Mouse (Mus musculus): ENCODE measurements around the gene Rpl19. TPM values are rescaled to one million over a fixed set of nuclear protein-coding genes. Genes with fewer than 3 reads are reported as not detected.

Gene Rpl19
- polyA plus RNA-seq, 1 experiment: 236 TPM

DNA sequence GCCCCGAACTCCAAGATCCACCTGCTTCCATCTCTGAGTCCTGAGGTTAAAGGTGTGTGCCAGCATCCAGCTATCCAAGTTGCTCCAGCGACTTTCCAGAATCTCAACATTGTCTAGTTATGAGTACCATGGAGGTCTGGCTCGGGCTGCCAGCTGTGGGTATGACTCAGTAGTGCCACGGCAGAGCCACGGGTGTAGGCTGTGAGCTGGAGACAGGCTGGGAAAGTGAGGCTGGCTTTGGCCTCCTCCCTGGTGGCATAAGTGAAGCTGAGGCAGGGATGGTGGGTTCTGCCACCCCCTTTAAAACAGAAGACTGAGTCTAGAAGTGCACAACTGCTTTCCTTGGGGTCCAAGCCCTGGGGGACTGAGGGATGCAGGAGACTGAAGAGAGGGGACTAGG lies 7.6 kb downstream of the Rpl19 start:
- H3K27ac ChIP-seq (ENCODE audit: control insufficient read depth, insufficient read depth, low read depth, low read length): no peak overlapping the region
- no peak for TF ChIP-seq POLR2A (IDR thresholded peaks at IDR 0.05; ENCODE audit: control insufficient read depth, low read depth, low read length)
- no peak for TF ChIP-seq CTCF (IDR thresholded peaks at IDR 0.05; ENCODE audit: control insufficient read depth, insufficient read depth, insufficient replicate concordance, low read depth, low read length)
- no peak overlapping the region for H3K4me3 ChIP-seq (ENCODE audit: control insufficient read depth, low read depth, low read length)
- H3K4me1 ChIP-seq (ENCODE audit: control insufficient read depth, insufficient read depth, low read length): peaks cover 5% of the 10 kb centered on the region
- no peaks in the 10 kb centered on the region for H3K27me3 ChIP-seq (ENCODE audit: control insufficient read depth, insufficient read depth, low read length)
- H3K36me3 ChIP-seq (ENCODE audit: control insufficient read depth, insufficient read depth, low read length): no peaks in the 10 kb centered on the region

DNA sequence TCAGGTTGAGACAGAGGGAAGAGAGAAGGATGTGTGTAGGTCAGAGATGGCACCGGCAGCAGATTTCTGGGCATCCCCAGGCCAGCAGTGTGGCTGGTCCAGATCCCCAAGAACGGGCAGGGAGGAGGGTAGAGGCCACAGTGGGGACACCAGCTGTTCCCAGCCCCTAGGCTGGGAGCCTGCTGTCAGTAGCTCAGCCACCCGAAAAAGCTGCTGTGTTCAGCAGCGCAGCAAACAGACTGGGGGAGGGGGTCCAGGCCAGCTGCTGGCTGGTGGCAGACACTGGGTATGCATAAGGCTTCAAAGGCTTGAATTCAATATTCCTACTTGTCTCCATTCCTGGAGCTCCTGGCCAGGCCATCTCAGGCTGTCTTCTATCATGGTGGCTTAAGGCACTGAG lies 8.3 kb downstream of the Rpl19 start:
- H3K27ac ChIP-seq (ENCODE audit: control insufficient read depth, insufficient read depth, low read depth, low read length): no peak overlapping the region
- no peak for TF ChIP-seq POLR2A (IDR thresholded peaks at IDR 0.05; ENCODE audit: control insufficient read depth, low read depth, low read length)
- TF ChIP-seq CTCF (IDR thresholded peaks at IDR 0.05; ENCODE audit: control insufficient read depth, insufficient read depth, insufficient replicate concordance, low read depth, low read length): no peak
- H3K27me3 ChIP-seq (ENCODE audit: control insufficient read depth, insufficient read depth, low read length): no peaks in the 10 kb centered on the region
- H3K4me1 ChIP-seq (ENCODE audit: control insufficient read depth, insufficient read depth, low read length): peaks cover 5% of the 10 kb centered on the region
- no peaks in the 10 kb centered on the region for H3K36me3 ChIP-seq (ENCODE audit: control insufficient read depth, insufficient read depth, low read length)
- H3K4me3 ChIP-seq (ENCODE audit: control insufficient read depth, low read depth, low read length): no peak overlapping the region

DNA sequence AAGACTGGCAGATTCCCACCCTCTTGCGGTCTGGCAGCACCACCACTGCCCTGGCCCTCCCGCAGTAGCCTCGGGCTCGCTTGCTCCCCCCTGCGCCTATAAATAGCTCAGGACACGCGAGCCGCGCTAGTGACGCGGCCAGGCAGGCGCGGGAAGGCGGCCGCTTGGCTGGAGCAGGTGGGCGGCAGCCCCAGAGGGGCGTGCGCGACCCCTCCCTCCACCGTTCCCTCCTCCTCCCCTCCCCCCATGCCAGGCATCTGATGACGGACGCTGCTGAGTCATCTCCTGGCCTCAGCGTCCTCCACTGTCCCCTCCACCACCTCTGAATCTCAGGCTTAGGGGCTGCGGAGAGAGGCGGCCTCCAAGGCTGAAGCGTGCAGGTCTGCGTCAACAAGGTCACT lies 9.5 kb downstream of the Rpl19 start:
- H3K4me3 ChIP-seq (ENCODE audit: control insufficient read depth, low read depth, low read length): peak overlapping the region; percentile 56
- H3K27me3 ChIP-seq (ENCODE audit: control insufficient read depth, insufficient read depth, low read length): no peaks in the 10 kb centered on the region
- H3K4me1 ChIP-seq (ENCODE audit: control insufficient read depth, insufficient read depth, low read length): peaks cover 5% of the 10 kb centered on the region
- no peak for TF ChIP-seq POLR2A (IDR thresholded peaks at IDR 0.05; ENCODE audit: control insufficient read depth, low read depth, low read length)
- TF ChIP-seq CTCF (IDR thresholded peaks at IDR 0.05; ENCODE audit: control insufficient read depth, insufficient read depth, insufficient replicate concordance, low read depth, low read length): no peak
- no peaks in the 10 kb centered on the region for H3K36me3 ChIP-seq (ENCODE audit: control insufficient read depth, insufficient read depth, low read length)
- H3K27ac ChIP-seq (ENCODE audit: control insufficient read depth, insufficient read depth, low read depth, low read length): no peak overlapping the region

DNA sequence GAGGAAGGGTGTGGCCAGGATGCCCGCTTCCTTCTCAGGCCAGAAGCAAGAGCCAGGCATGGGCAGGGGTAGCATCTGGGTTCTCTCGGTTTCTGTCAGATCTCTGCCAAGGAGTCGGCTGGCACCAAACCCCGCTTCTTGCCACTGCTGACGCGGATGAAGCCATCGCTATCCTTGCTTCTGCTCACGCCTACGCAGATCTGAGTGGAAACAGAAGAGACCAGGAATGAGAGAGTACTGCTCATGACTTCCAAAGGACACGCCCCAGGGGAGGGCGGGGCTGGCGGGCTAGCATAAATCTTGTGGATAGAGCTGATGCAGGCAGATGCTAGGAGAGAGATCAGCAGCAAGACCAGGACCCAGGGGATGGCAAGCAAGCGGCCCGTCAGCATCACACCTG lies 11.4 kb downstream of the Rpl19 start:
- Histone ChIP-seq H3K36me3 (ENCODE audit: control insufficient read depth, insufficient read depth, low read length) (no peaks in the 10 kb centered on the region), H3K4me3 (ENCODE audit: control insufficient read depth, low read depth, low read length) (no peak overlapping the region), H3K27me3 (ENCODE audit: control insufficient read depth, insufficient read depth, low read length) (no peaks in the 10 kb centered on the region), H3K4me1 (ENCODE audit: control insufficient read depth, insufficient read depth, low read length) (peaks cover 11% of the 10 kb centered on the region), H3K27ac (ENCODE audit: control insufficient read depth, insufficient read depth, low read depth, low read length) (no peak overlapping the region)
- TF ChIP-seq CTCF (IDR thresholded peaks at IDR 0.05; ENCODE audit: control insufficient read depth, insufficient read depth, insufficient replicate concordance, low read depth, low read length) (no peak), POLR2A (IDR thresholded peaks at IDR 0.05; ENCODE audit: control insufficient read depth, low read depth, low read length) (no peak)

DNA sequence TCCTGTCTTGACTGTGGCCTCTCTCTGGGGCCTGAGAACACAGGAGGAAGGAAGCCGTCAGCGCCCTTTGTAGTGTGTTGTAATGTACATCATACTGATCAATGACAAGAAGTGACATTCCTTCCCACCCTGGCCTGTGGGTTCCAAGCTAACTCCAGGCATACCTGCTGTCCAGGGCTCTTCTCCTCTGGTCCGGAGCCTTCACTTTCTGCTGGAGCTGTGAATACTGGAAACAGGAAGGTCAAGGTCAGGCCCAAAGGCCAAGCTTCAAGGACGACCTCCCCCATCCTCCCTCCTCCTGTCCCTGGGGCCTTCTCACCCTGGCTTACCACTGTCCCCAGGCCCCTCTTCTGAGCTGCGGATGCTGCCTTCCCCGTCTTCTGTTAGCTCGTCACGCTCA lies 14.5 kb downstream of the Rpl19 start:
- no peaks in the 10 kb centered on the region for H3K27me3 ChIP-seq (ENCODE audit: control insufficient read depth, insufficient read depth, low read length)
- TF ChIP-seq POLR2A (IDR thresholded peaks at IDR 0.05; ENCODE audit: control insufficient read depth, low read depth, low read length) (no peak), CTCF (IDR thresholded peaks at IDR 0.05; ENCODE audit: control insufficient read depth, insufficient read depth, insufficient replicate concordance, low read depth, low read length) (no peak)
- no peak overlapping the region for H3K4me3 ChIP-seq (ENCODE audit: control insufficient read depth, low read depth, low read length)
- no peak overlapping the region for H3K27ac ChIP-seq (ENCODE audit: control insufficient read depth, insufficient read depth, low read depth, low read length)
- H3K4me1 ChIP-seq (ENCODE audit: control insufficient read depth, insufficient read depth, low read length): peaks cover 8% of the 10 kb centered on the region
- H3K36me3 ChIP-seq (ENCODE audit: control insufficient read depth, insufficient read depth, low read length): no peaks in the 10 kb centered on the region

DNA sequence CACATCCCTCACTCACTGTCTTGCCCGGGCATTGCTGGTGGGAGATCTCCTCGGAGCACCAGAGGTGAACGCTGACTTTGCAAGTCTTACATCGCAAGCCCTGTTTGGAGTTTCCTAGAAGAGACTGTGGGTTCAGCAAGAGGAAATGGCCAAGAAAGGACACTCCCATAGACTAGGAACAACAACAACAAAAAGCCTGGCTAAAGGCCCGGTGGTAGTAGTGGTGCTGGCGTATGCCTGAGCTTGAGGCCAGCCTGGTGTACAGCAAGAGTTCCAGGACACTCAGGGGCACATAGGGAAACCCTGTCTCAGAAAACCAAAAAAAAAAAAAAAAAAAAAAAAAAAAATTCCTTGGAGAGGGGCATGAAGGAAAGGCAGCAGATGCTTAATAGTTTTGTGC lies 16.2 kb downstream of the Rpl19 start:
- H3K36me3 ChIP-seq (ENCODE audit: control insufficient read depth, insufficient read depth, low read length): no peaks in the 10 kb centered on the region
- no peak overlapping the region for H3K27ac ChIP-seq (ENCODE audit: control insufficient read depth, insufficient read depth, low read depth, low read length)
- H3K4me3 ChIP-seq (ENCODE audit: control insufficient read depth, low read depth, low read length): no peak overlapping the region
- TF ChIP-seq CTCF (IDR thresholded peaks at IDR 0.05; ENCODE audit: control insufficient read depth, insufficient read depth, insufficient replicate concordance, low read depth, low read length) (no peak), POLR2A (IDR thresholded peaks at IDR 0.05; ENCODE audit: control insufficient read depth, low read depth, low read length) (no peak)
- H3K4me1 ChIP-seq (ENCODE audit: control insufficient read depth, insufficient read depth, low read length): peaks cover 6% of the 10 kb centered on the region
- H3K27me3 ChIP-seq (ENCODE audit: control insufficient read depth, insufficient read depth, low read length): no peaks in the 10 kb centered on the region

DNA sequence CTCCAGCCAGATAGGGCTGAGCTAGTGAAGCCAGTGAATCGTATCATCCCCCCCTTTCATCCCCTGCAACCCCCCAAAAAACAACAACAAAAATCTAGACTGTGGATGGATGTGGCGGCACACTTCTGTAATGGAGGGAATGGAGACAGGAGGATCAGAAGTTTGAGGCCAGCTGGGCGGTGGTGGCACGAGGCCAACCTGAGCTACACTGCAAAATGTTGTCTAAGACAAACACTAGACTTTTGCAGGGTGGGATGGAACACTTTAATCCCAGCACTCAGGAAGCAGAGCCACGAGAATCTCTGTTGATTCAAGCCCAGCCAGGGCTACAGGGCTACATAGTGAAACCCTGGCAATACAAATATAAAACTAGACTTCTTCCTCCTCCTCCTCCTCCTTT lies 17.6 kb downstream of the Rpl19 start:
- no peak for TF ChIP-seq POLR2A (IDR thresholded peaks at IDR 0.05; ENCODE audit: control insufficient read depth, low read depth, low read length)
- no peak for TF ChIP-seq CTCF (IDR thresholded peaks at IDR 0.05; ENCODE audit: control insufficient read depth, insufficient read depth, insufficient replicate concordance, low read depth, low read length)
- Histone ChIP-seq H3K36me3 (ENCODE audit: control insufficient read depth, insufficient read depth, low read length) (no peaks in the 10 kb centered on the region), H3K27me3 (ENCODE audit: control insufficient read depth, insufficient read depth, low read length) (no peaks in the 10 kb centered on the region), H3K4me3 (ENCODE audit: control insufficient read depth, low read depth, low read length) (no peak overlapping the region), H3K27ac (ENCODE audit: control insufficient read depth, insufficient read depth, low read depth, low read length) (no peak overlapping the region), H3K4me1 (ENCODE audit: control insufficient read depth, insufficient read depth, low read length) (peaks cover 11% of the 10 kb centered on the region)

DNA sequence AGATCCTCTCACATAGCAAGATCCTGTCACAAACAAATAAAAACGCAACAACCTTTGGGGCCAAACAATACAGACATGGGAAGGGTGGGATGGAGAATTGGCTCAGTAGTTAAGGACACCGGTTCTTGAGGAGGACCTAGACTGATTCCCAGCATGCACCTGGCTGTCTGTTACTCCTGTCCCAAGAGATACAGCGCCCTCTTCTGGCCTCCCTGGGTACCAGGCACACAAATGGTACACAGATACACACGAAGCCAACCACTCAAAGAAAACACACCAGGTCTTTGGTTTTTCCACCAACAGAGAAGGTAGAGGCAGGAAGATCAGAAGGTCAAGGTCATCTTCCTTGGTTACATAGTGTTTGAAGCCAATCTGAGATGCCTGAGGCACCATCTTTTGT lies 19.1 kb downstream of the Rpl19 start:
- TF ChIP-seq POLR2A (IDR thresholded peaks at IDR 0.05; ENCODE audit: control insufficient read depth, low read depth, low read length) (no peak), CTCF (IDR thresholded peaks at IDR 0.05; ENCODE audit: control insufficient read depth, insufficient read depth, insufficient replicate concordance, low read depth, low read length) (peak; percentile 77; the same call in 1 of the 2 replicates)
- H3K4me1 ChIP-seq (ENCODE audit: control insufficient read depth, insufficient read depth, low read length): peaks cover 14% of the 10 kb centered on the region
- no peaks in the 10 kb centered on the region for H3K27me3 ChIP-seq (ENCODE audit: control insufficient read depth, insufficient read depth, low read length)
- H3K27ac ChIP-seq (ENCODE audit: control insufficient read depth, insufficient read depth, low read depth, low read length): no peak overlapping the region
- H3K4me3 ChIP-seq (ENCODE audit: control insufficient read depth, low read depth, low read length): no peak overlapping the region
- H3K36me3 ChIP-seq (ENCODE audit: control insufficient read depth, insufficient read depth, low read length): no peaks in the 10 kb centered on the region

Data from testis, adult 2 months (tissue).